Mouse (Mus musculus) intestine, postnatal 0 days (tissue): ENCODE results near the gene Zfp420. TPM values are rescaled to one million over a fixed set of nuclear protein-coding genes. Genes with fewer than 3 reads are reported as not detected.
A peak's percentile ranks its signal among the peaks of the same experiment; 100 is the strongest.

Experiments
- ATAC-seq: fragments of 200-750 bp; cut with Nextera tagmentation; 2 replicates; pipeline ENCODE4 v1.8.0; 2017; ENCODE audit warnings: mild to moderate bottlenecking, moderate TSS enrichment, moderate library complexity
- H3K27ac ChIP-seq: fragments of 300-500 bp; sonication (generic); 2 replicates; pipeline ENCODE4 v1.5.1; 2014; ENCODE audit warnings: mild to moderate bottlenecking, low read depth, low read length, moderate library complexity
- H3K27me3 ChIP-seq: fragments of 300-500 bp; sonication (generic); replicated peaks from 2 replicates; pipeline ENCODE4 v1.6.1; 2014; ENCODE audit warnings: low read length, mixed read lengths; ENCODE audit not compliant: control insufficient read depth, insufficient read depth
- H3K36me3 ChIP-seq: fragments of 300-500 bp; sonication (generic); 2 replicates; pipeline ENCODE4 v1.6.1; 2014; ENCODE audit warnings: mild to moderate bottlenecking, moderate library complexity; ENCODE audit not compliant: control insufficient read depth, insufficient read depth
- H3K4me1 ChIP-seq: fragments of 300-500 bp; sonication (generic); replicated peaks from 2 replicates; pipeline ENCODE4 v1.6.1; 2014; ENCODE audit warnings: antibody characterized with exemption, low read length, mixed read lengths; ENCODE audit not compliant: control insufficient read depth, insufficient read depth
- H3K4me2 ChIP-seq: fragments of 300-500 bp; sonication (generic); replicated peaks from 2 replicates; pipeline ENCODE4 v1.6.1; 2014; ENCODE audit warnings: low read depth, mild to moderate bottlenecking, moderate library complexity
- H3K4me3 ChIP-seq: fragments of 300-500 bp; sonication (generic); 2 replicates; pipeline ENCODE4 v1.5.1; 2014; ENCODE audit warnings: low read depth, low read length
- H3K9ac ChIP-seq: fragments of 300-500 bp; sonication (generic); 2 replicates; pipeline ENCODE4 v1.6.1; 2014; ENCODE audit warnings: mild to moderate bottlenecking, low read depth, low read length
- H3K9me3 ChIP-seq: fragments of 300-500 bp; sonication (generic); 2 replicates; pipeline ENCODE4 v1.6.1; 2016; ENCODE audit warnings: mixed run types; ENCODE audit not compliant: control insufficient read depth
- CTCF ChIP-seq: sonication (generic); IDR thresholded peaks from 2 replicates; pipeline ENCODE4 v1.5.1; 2016; ENCODE audit warnings: low read depth, mild to moderate bottlenecking, control low read depth, antibody characterized with exemption, moderate library complexity
- WGBS: fragments of 180-500 bp; shearing (Covaris S2); extraction: QIAGEN DNeasy Blood & Tissue Kit; methylation state at CpG from one replicate; pipeline ENCODE4 v1.1.7; 2014; 5-methylcytosine and 5-hydroxymethylcytosine counted together
- polyA plus RNA-seq: library from polyadenylated mRNA; unstranded; fragments of >200 nt; fragmentation: Nextera tagmentation; extraction: Ambion mirVana; gene quantifications from 2 replicates; pipeline ENCODE4 v1.2.1, GENCODE M21; 2015

The Zfp420 gene
- polyA plus RNA-seq, 1 experiment from 2014 or later, result 1.5 TPM

- Histone ChIP-seq H3K27ac (no peak overlapping the region), H3K9ac (no peak overlapping the region), H3K4me1 (no peaks in the 10 kb centered on the region), H3K27me3 (no peaks in the 10 kb centered on the region), H3K9me3 (peaks cover 3% of the 10 kb centered on the region; the same call in 1 of the 2 replicates), H3K4me3 (no peak overlapping the region), H3K36me3 (peaks cover under 1% of the 10 kb centered on the region; the same call in 1 of the 2 replicates), H3K4me2 (no peak overlapping the region)
- TF ChIP-seq CTCF, result no peak
- no peak for ATAC-seq
- 88% methylated on average over 7 of the region's 7 CpGs for WGBS
These were observed 21.1 kb downstream of the Zfp420 start for GRCm38 (mm10) chr7:29880916-29881315.

- Histone ChIP-seq H3K9me3 (peaks cover 30% of the 10 kb centered on the region), H3K4me3 (no peak overlapping the region)
- no peak for TF ChIP-seq CTCF
These were observed 30.7 kb downstream of the Zfp420 start for GRCm38 (mm10) chr7:29890501-29890900.

GRCm38 (mm10) chr7:29892756-29893155 is 33.0 kb downstream of the Zfp420 start:
- no peak for TF ChIP-seq CTCF
- Histone ChIP-seq H3K9ac (no peak overlapping the region), H3K4me1 (no peaks in the 10 kb centered on the region), H3K27ac (no peak overlapping the region), H3K4me3 (no peak overlapping the region), H3K4me2 (no peak overlapping the region), H3K27me3 (no peaks in the 10 kb centered on the region), H3K9me3 (peaks cover 33% of the 10 kb centered on the region), H3K36me3 (peaks cover 45% of the 10 kb centered on the region)
- WGBS, result 96% methylated on average over 4 of the region's 4 CpGs
- ATAC-seq, result no peak

More at GRCm38 (mm10) chr7:29890501-29890900, 30.7 kb downstream of the Zfp420 start:
- Histone ChIP-seq H3K4me1 (no peaks in the 10 kb centered on the region), H3K27ac (no peak overlapping the region), H3K27me3 (no peaks in the 10 kb centered on the region), H3K36me3 (peaks cover 26% of the 10 kb centered on the region), H3K9ac (no peak overlapping the region), H3K4me2 (no peak overlapping the region)
- no peak for ATAC-seq
- WGBS, result 96% methylated on average over 7 of the region's 7 CpGs

GRCm38 (mm10) chr7:29898351-29898750 is 38.6 kb downstream of the Zfp420 start:
- Histone ChIP-seq H3K9ac (no peak overlapping the region), H3K9me3 (peaks cover 27% of the 10 kb centered on the region), H3K36me3 (peaks cover 70% of the 10 kb centered on the region)

GRCm38 (mm10) chr7:29904101-29904500 is 44.3 kb downstream of the Zfp420 start:
- H3K27me3 ChIP-seq, result no peaks in the 10 kb centered on the region
- ATAC-seq, result no peak
- no peaks in the 10 kb centered on the region for H3K4me1 ChIP-seq
- H3K36me3 ChIP-seq, result peaks cover 16% of the 10 kb centered on the region
- H3K9ac ChIP-seq, result no peak overlapping the region
- no peak overlapping the region for H3K4me2 ChIP-seq
- WGBS, result 97% methylated on average over 4 of the region's 4 CpGs
- TF ChIP-seq CTCF, result no peak
- H3K9me3 ChIP-seq, result no peaks in the 10 kb centered on the region
- no peak overlapping the region for H3K27ac ChIP-seq
- no peak overlapping the region for H3K4me3 ChIP-seq

More at GRCm38 (mm10) chr7:29898351-29898750, 38.6 kb downstream of the Zfp420 start:
- Histone ChIP-seq H3K4me1 (no peaks in the 10 kb centered on the region), H3K4me3 (no peak overlapping the region), H3K27ac (no peak overlapping the region), H3K27me3 (no peaks in the 10 kb centered on the region), H3K4me2 (no peak overlapping the region)
- peak; percentile 26; the same call in 1 of the 2 replicates for TF ChIP-seq CTCF
- WGBS, result 98% methylated on average over 4 of the region's 4 CpGs
- ATAC-seq, result no peak

- H3K4me1 ChIP-seq, result no peaks in the 10 kb centered on the region
- H3K27ac ChIP-seq, result peak within 1 kb of the TSS; percentile 87
- H3K36me3 ChIP-seq, result no peaks in the 10 kb centered on the region; the same call in 1 of the 2 replicates
- H3K9me3 ChIP-seq, result no peaks in the 10 kb centered on the region
- peak within 1 kb of the TSS; percentile 64 for H3K4me3 ChIP-seq
- TF ChIP-seq CTCF, result 0 out of 2 replicates have a peak, but pooled peaks have one; percentile 6
- no peaks in the 10 kb centered on the region for H3K27me3 ChIP-seq
- under 1% methylated on average over 22 of the region's 22 CpGs for WGBS
- peak within 1 kb of the TSS; percentile 68 for H3K9ac ChIP-seq
- peak within 1 kb of the TSS; percentile 71 for H3K4me2 ChIP-seq
- ATAC-seq, result peak; percentile 88
These were observed 46.3 kb downstream of the Zfp420 start, which contains the start of gene Zfp27 for GRCm38 (mm10) chr7:29905966-29906681. TSS of gene Zfp27 (minus strand) at chr7:29906572.
